Mouse (Mus musculus): ENCODE measurements around the gene Mlxip. TPM values are rescaled to one million over a fixed set of nuclear protein-coding genes. Genes with fewer than 3 reads are reported as not detected.

Mlxip gene
- polyA plus RNA-seq, 1 experiment from 2014 or later: 14.0 TPM

DNA sequence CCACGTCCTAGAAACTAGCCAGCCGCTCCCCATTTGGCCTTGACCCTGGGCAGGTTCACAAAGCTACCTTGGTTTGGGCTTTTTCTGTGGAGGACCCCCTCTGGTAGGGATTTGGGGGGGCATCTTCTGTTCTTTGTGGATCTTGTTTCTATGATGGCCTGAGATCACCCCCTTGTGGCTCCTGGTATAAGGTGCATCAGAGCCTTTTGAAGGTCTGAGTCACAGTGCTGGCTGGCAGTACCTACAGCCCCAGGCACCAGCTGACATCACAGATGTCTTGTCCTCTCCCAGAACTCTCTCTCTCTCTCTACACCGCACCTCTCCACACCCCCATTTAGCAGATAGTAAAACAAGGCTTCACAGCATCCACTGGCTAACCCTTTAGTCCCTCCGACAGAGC, 105.1 kb downstream of the Mlxip start:
- DNase-seq (ENCODE audit: low spot score) (no peak), ATAC-seq (replicated peaks; ENCODE audit: low FRiP score) (no peak)
- Histone ChIP-seq H3K4me1 (replicated peaks; ENCODE audit: control insufficient read depth, insufficient read depth, low read length) (peaks cover 6% of the 10 kb centered on the region), H3K9me3 (ENCODE audit: control insufficient read depth, low read length) (no peaks in the 10 kb centered on the region), H3K9ac (ENCODE audit: low read depth, low read length) (no peak overlapping the region), H3K4me2 (no peak overlapping the region), H3K27ac (ENCODE audit: low read depth, low read length) (no peak overlapping the region), H3K27me3 (replicated peaks; ENCODE audit: control insufficient read depth, insufficient read depth, low read length) (peaks cover 7% of the 10 kb centered on the region), H3K4me3 (ENCODE audit: low read depth, low read length) (no peak overlapping the region), H3K36me3 (ENCODE audit: control insufficient read depth, insufficient read depth, low read length) (no peaks in the 10 kb centered on the region)
- WGBS: 40% methylated on average over 4 of the region's 4 CpGs

GRCm38 (mm10) chr5:123501973-123502372, 107.4 kb downstream of the Mlxip start:
- H3K27me3 ChIP-seq (replicated peaks; ENCODE audit: control insufficient read depth, insufficient read depth, low read length): peaks cover 14% of the 10 kb centered on the region
- H3K4me3 ChIP-seq (ENCODE audit: low read depth, low read length): no peak overlapping the region
- DNase-seq (ENCODE audit: low spot score): no peak
- no peaks in the 10 kb centered on the region for H3K9me3 ChIP-seq (ENCODE audit: control insufficient read depth, low read length)
- H3K27ac ChIP-seq (ENCODE audit: low read depth, low read length): no peak overlapping the region
- no peak overlapping the region for H3K4me2 ChIP-seq
- peaks cover 6% of the 10 kb centered on the region for H3K4me1 ChIP-seq (replicated peaks; ENCODE audit: control insufficient read depth, insufficient read depth, low read length)
- no peaks in the 10 kb centered on the region for H3K36me3 ChIP-seq (ENCODE audit: control insufficient read depth, insufficient read depth, low read length)
- H3K9ac ChIP-seq (ENCODE audit: low read depth, low read length): no peak overlapping the region
- ATAC-seq (replicated peaks; ENCODE audit: low FRiP score): no peak
- WGBS: 56% methylated on average over 4 of the region's 4 CpGs

Other genes with a start within 250 kb of the Mlxip start
- 103 TPM in 2 replicates for gene Psmd9, start 225.4 kb upstream of the Mlxip start, polyA plus RNA-seq (2014; fragmentation: Nextera tagmentation; extraction: Ambion mirVana)
- 2.5 and 3.5 TPM in 2 replicates for gene Hpd, start 212.1 kb upstream of the Mlxip start, polyA plus RNA-seq (2014; fragmentation: Nextera tagmentation; extraction: Ambion mirVana)
- 0.12 and 0.40 TPM in 2 replicates for gene Wdr66, start 142.7 kb upstream of the Mlxip start, polyA plus RNA-seq (2014; fragmentation: Nextera tagmentation; extraction: Ambion mirVana)
- gene Bcl7a, start 51.0 kb upstream of the Mlxip start, polyA plus RNA-seq (2014; fragmentation: Nextera tagmentation; extraction: Ambion mirVana): 18.2 and 21.1 TPM in 2 replicates
- not detected in 2 replicates for gene Lrrc43, start 94.5 kb downstream of the Mlxip start, polyA plus RNA-seq (2014; fragmentation: Nextera tagmentation; extraction: Ambion mirVana)
- gene Il31, start 94.7 kb downstream of the Mlxip start, polyA plus RNA-seq (2014; fragmentation: Nextera tagmentation; extraction: Ambion mirVana): not detected in 2 replicates
- 0.23 and 0.34 TPM in 2 replicates for gene B3gnt4, start 115.7 kb downstream of the Mlxip start, polyA plus RNA-seq (2014; fragmentation: Nextera tagmentation; extraction: Ambion mirVana)
- gene Diablo, start 129.4 kb downstream of the Mlxip start, polyA plus RNA-seq (2014; fragmentation: Nextera tagmentation; extraction: Ambion mirVana): 101 and 104 TPM in 2 replicates
- gene Gm49027, start 130.7 kb downstream of the Mlxip start, polyA plus RNA-seq (2014; fragmentation: Nextera tagmentation; extraction: Ambion mirVana): 0.22 and 0.47 TPM in 2 replicates
- 36.0 and 36.9 TPM in 2 replicates for gene Vps33a, start 178.2 kb downstream of the Mlxip start, polyA plus RNA-seq (2014; fragmentation: Nextera tagmentation; extraction: Ambion mirVana)